Mouse (Mus musculus): ENCODE results near the gene Agap2.
A peak's percentile ranks its signal among the peaks of the same experiment; 100 is the strongest.

Gene Agap2

DNA sequence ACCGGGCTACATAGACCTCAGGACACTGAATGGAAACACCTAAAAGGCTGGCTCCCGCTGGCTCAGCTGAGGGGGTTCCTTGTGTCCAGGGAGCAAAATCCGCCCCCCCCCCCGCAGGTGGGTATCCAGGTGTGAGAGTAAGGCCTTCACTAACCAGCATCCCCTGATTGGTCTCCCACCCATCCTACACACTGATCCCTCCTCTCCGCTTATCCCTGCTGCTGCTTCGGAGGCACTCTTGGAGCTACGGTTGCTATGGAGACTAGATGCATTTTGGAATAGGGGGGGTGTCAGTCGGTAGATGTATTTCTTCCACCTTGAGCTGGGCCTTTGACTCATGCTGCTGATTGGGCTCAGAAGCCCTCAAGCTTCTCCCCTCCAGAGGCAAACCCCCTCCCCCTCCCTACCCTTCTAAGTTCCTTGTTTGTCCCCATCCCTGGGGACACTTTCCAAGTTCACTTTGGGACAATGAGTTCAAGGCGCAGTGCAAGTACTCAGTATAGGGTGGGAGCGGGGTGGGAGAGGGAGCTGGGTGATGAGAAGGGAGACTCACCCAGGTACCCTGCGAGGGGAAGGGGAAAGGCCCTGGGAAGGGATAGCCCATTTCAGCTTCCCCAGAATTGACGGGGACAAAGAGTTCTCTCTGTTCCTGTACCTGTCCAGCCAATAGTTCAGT, 3.1 kb downstream of the Agap2 start:
- no peak for DNase-seq

- DNase-seq: peak; percentile 77 to 86
These were observed 3.8 kb downstream of the Agap2 start for GRCm38 (mm10) chr10:127078677-127079575.

DNA sequence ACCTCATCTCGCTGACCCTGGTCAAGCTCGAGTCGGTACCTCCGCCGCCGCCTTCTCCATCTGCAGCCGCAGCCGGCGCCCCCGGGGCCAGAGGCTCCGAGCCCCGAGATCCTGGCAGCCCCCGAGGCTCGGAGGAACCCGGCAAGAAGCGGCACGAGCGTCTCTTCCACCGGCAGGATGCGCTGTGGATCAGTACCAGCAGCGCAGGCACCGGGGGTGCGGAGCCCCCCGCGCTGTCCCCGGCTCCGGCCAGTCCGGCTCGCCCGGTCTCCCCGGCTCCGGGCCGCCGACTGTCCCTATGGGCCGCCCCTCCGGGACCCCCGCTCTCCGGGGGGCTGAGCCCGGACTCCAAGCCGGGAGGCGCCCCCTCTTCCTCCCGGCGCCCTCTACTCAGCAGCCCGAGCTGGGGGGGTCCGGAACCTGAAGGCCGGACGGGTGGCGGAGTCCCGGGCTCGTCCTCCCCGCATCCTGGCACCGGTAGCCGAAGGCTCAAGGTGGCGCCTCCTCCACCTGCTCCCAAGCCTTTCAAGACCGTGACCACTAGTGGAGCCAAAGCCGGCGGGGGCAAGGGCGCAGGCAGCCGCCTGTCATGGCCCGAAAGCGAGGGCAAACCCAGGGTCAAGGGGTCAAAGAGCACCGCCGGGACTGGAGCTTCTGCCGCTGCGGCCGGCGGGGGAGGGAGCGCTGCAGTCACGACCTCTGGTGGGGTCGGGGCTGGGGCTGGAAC, 4.7 kb downstream of the Agap2 start:
- peak; percentile 60 to 66 for DNase-seq

- peak; percentile 64 to 76 for DNase-seq
These were observed 6.1 kb downstream of the Agap2 start for GRCm38 (mm10) chr10:127080901-127081780.

DNA sequence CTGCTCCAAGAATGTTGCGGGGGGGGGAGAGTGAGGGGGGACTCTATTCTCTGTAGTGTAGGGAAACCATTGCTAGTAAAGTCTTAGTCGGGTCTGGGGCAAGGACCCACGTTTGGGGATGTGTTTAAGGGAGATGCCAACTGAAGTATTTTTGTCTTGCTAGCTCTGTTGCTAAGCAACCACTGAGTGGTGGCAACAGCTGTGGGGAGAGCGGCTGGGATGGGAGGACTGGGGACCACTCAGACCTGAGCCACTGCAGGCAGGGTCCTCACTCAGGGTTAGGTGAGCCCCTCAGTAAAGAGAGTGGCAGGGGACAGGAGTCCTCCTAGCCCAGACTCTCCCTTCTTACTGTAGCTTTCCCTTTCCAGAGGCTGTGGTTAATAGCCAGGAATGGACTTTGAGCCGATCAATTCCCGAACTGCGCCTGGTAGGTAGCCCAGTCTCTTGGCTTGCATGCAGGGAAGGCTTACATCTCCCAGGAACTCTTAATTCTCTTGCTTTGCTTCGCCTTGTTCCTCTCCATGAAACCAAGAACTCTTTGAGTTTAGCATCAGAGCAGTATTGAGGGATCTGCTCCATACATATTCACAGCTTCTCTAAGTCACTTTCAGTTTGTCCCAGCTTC, 7.0 kb downstream of the Agap2 start:
- DNase-seq: no peak

GRCm38 (mm10) chr10:127083292-127083914, 8.3 kb downstream of the Agap2 start:
- no peak for DNase-seq

- DNase-seq: peak; percentile 39 to 52
These were observed 8.8 kb downstream of the Agap2 start for GRCm38 (mm10) chr10:127083915-127084306.

DNA sequence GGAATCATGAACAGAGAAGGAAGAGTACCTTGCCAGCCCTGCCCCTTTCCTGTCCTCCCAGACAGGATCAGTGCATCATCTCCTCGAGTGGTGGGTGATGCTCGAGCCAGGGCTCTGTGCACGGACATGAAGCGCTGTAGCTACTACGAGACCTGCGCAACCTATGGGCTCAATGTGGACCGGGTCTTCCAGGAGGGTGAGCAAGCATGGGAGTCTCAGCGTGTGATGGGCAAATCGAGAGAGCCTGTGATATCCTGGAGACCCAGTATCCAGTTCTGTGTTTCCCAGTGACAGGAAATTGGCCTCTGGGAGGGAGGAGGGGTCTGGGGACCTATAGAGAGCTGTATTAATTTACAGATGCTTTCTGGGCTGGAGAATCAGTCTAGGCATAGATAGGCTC, 10.0 kb downstream of the Agap2 start:
- DNase-seq: no peak

- no peak for DNase-seq
These were observed 10.5 kb downstream of the Agap2 start for GRCm38 (mm10) chr10:127085633-127086032.

GRCm38 (mm10) chr10:127090560-127091411, 15.7 kb downstream of the Agap2 start:
- no peak for DNase-seq

GRCm38 (mm10) chr10:127091507-127092396, 16.7 kb downstream of the Agap2 start:
- DNase-seq: peak in 1 of 2 experiments; percentile 37

DNA sequence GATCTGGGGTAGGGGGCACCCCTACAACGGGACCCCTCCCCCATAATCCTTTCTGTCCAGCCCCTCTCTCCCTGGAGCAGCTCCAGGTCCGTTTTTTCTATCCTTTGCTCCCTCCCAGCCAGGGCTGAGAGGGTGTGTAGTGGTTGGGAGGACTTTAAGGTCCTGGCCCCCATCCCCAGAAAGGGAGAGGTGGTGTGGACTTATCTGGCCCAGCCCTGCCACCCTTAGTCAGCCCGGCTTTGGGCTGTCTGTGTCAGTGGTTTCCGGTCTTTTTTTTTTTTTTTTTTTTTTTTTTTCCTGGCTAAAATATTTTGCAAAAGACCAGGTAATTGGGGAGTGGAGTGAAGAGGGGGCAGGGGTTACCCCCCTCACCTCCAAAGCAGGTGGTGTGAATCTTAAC, 17.7 kb downstream of the Agap2 start:
- DNase-seq: no peak

- DNase-seq: peak; percentile 25 to 40
These were observed 19.3 kb downstream of the Agap2 start for GRCm38 (mm10) chr10:127094382-127094802.

DNA sequence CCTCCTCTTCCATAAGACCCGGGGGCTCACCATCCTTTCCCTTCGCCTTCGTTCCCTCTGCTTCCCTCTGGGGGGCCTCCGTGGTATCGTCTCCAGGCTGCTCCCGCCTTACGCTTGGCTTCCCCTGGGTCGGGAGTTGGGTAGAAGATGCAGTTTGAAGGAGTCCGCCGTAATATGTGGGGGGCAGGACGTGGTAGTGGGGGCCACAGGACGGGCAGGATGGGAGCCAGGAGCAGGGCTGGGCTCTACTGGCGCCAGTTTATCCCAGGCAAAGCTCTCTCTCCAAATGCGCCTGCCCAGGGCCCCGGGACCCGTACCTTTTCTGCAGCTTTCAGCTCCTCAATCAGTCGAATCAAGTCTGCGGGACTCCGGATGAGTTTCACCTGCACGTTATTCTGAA, 23.4 kb downstream of the Agap2 start:
- no peak for DNase-seq

DNA sequence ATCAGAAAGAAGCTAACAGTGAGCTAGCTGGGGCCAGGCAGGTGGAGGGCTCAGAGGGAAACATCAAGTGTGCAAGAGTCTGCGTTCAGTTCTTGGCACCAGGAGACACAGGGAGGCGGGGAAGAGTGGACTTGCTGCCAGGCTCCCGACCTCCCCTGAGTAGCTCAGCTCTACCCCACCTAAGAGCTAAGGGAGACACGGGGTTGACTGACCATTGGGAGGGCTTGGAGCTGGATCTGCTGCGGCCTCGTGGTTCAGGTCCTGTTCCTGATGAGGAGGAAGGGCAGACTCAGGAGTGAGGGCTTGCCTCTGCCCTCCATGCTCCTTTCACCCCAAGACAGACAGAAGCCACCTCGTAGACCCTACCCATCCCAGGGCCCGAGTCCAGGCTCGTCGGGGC, 24.1 kb downstream of the Agap2 start:
- no peak for DNase-seq

GRCm38 (mm10) chr10:127099868-127100267, 24.8 kb downstream of the Agap2 start:
- DNase-seq: no peak

GRCm38 (mm10) chr10:127100414-127100813, 25.3 kb downstream of the Agap2 start:
- no peak for DNase-seq

GRCm38 (mm10) chr10:127101151-127101550, 26.1 kb downstream of the Agap2 start:
- DNase-seq: no peak

DNA sequence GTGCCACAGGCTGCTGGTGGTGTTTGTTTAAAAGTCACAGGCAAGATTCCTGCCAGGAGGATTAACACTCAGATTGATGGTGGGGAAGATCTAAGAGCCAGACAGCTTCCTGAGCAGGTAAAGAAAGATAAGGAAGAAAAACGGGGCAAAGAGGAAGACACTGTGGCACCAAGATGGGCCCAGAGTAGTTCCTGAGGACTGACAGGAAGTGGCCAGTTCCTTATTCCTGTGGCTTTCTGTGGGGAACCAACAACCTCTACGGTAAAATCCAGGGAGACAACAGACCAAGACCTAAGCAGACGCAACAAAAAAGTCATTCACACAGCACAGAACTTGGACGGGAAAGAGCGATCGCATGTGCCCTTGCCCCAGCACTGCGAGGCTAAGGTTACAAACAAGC, 28.5 kb downstream of the Agap2 start:
- DNase-seq: no peak

Measured in cerebellum, postnatal 36 days (tissue).